Mouse (Mus musculus) layer of hippocampus, adult 8-10 months (tissue): Measurements from ENCODE around the gene Gm21988. TPM values are rescaled to one million over a fixed set of nuclear protein-coding genes. Genes with fewer than 3 reads are reported as not detected.

Experiments
- DNase-seq, 2 experiments: peaks; one replicate each; pipeline ENCODE4 v3.0.0; 2022; ENCODE audit warnings: low spot score in 2 of 2
- total RNA-seq, 4 experiments: library from RNA; stranded (reverse); gene quantifications; 2 replicates each; pipeline ENCODE4 v1.2.4; 2022

Gene Gm21988
- total RNA-seq, 4 experiments from 2014 or later = 2.5 to 8.6 (median 3.5) TPM

DNA sequence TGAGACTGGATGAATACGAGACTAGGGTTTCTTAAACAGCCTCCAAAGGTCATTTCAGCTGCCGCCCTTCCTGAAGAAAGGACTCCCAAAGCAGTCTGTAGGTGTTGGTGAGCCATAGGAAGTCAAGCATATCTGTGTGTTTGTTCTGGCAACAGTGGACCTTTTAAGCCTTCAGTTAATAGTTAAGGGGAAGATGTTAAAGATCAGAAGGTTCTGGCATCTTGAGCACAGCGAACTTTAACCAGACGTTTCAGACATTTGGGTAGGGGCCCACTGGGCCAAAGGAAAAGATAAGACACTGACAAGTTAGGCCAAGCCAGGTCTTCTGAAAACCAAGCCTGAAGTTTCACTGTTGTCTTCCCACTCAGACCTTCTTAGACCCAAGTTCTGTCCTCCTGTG is 21.6 kb downstream of the Gm21988 start:
- no peak for DNase-seq

DNA sequence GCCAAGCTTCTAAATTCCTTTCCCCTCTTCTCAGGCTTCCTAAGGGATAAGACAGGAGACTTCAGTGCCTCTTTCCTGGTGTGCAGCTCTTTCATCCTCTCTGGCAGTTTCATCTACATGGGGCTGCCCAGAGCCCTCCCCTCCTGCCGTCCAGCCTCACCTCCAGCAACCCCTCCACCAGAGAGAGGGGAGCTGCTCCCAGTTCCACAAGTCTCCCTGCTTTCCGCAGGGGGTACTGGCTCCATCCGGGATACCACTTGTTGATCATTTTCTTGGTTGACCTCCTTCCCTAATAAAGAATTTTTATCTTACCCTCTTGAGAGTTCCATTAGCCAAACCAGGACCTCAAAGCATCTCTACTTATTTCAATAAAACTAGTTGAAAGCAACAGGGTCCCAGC is 23.5 kb downstream of the Gm21988 start:
- DNase-seq = peak in 1 of 2 experiments; percentile 3

DNA sequence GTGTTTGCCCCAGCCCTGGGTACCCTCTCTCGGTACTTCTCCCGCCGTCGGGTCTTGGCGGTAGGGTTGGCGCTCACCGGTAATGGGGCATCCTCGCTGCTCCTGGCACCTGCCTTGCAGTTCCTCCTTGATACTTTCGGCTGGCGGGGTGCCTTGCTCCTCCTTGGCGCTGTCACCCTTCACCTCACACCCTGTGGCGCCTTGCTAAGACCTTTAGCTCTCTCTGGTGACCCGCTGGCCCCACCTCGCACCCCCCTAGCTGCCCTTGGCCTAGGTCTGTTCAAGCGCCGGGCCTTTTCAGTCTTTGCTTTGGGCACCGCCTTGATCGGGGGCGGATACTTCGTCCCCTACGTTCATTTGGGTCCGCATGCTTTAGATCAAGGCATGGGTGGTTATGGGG is 24.3 kb downstream of the Gm21988 start:
- no peak for DNase-seq

DNA sequence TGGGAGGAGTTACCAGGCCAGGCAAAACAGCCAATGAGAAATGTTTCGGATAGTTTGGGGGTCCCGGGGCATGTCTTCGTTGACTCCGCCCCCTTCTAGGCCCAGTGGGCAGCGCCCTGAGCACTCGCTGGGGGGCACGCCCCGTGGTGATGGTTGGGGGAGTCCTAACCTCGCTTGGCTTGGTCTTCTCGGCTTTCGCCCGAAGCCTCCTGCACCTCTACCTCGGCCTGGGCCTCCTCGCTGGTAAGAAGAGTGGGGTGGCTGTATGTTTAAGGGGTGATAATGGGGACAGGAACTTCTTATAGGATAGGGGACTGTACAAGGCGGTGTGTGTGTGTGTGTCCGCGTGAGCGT is 24.8 kb downstream of the Gm21988 start:
- DNase-seq = no peak

DNA sequence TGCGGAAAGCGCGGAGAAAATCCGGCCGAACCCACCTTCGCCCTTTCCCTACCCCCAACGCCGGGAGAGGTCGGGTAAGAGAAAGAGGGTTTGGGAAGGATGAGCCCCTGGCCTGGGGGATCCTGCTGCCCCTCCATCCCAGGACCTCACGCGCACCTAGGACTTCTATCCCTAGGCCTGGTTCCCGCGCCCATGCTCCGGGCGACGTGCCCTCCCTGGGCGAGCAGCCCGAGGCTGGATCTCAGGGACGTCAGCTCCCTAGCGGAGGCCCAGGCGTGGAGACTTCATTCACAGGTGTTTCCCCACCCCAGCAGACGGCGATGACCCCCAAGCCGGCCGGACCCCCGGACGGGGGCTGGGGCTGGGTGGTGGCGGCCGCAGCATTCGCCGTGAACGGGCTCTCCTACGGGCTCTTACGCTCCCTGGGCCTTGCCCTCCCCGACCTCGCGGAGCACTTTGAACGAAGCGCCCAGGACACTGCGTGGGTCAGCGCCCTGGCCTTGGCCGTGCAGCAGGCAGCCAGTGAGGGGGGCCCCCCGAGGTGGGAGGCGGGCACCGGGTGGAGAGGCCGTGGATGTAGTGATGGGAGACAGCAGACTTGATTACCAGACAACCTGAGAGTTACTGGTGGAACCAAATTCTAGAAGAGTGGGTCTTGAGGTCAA is 25.3 kb downstream of the Gm21988 start:
- peak; percentile 26 to 38 for DNase-seq

DNA sequence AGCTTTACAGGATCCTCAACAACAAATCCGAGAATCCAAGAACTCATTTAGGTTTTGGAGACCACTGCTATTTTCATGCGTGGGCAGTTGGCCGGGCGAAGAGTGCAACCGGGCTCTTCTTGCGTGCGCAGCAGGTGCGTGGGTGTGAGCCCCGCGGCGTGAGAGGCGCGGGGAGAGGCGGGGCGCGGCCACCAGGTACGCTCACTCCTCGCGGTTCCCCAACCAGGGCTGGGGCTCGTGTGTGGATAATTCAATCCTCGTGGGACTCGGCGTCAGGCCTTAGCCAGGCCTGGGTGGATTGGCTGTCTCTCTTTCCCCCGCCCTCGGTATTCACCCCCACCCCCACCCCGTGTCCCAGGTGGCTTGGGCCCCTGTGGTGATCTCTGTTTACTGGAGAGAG is 25.9 kb downstream of the Gm21988 start:
- peak; percentile 19 to 33 for DNase-seq

DNA sequence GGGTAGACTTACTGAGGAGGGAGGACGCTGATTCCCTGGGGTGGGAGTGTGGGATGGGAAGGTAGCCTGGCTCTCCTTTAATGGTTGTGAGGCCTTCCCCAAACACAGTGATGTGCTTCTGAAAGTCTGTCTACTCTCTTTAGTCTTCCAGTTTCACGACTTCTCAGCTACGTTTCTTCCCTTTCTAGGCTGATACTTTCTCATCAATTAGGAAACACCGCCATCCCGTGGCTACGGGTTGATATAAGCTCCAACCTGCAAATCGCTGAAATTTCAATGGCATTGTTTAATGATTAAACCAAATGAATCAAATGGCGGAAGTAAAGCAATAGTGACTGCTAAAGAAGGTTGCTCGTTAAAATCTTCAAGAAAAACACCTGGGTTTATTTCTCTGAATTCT is 26.7 kb downstream of the Gm21988 start:
- DNase-seq = peak; percentile 56 to 74

DNA sequence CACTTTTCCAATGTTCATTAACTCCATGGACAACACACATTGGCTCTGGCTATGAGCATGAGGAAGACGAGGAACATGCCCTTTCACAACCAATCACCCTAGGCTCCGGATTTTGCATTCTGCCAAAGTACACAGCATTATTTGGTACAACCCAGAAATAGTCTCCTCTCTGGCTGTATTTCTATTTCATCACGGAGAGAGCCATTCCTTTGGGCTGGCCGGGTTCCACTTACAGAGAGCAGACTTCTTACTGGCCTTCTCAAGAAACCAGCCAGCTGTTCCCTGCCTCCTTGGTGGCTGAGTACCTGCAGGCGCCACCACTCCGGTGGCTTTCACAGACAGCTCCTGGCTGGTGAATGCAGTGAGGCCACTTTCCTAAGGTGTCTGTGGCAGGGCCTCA is 27.2 kb downstream of the Gm21988 start, which contains the start of gene Slc16a11:
Slc16a11 (plus strand) TSS at position 330 of the 400 bp plus-strand sequence.
- no peak for DNase-seq

DNA sequence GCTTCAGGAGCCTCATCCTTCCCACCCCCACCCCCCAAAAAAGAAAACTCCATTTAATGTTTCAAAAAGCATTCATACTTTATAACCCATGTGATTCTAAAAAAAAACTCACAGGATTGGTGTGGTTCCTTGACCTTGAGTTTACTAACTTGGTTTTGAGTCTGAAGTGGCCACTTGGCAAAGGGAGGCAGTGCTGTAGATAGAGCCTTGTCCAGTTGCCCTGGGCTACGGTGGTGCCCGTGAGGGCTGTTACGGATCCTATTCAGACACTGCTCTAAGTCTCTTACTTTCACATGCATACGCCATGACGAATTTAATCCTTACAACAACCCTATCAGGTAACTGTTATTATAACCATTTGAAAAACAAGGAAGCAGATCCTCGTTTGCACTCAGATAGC is 27.7 kb downstream of the Gm21988 start:
- DNase-seq = no peak

DNA sequence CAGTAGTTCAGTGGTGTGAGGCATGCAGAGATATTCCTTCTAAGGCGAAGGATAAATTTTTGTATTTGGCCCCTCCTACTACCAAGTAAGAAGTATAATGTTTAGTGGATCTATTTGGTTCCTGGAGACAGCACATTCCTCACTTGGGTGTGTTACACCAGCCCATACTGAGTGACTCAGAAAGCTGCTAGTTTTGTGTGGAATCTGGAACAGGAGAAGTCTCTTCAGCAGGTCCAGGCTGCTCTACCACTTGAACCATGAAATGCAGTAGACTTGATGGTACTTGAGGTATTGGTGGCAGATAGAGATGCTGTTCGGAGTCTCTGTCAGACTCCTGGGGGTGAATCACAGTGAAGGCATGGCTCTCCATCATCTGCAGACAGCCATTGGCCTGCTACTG is 28.9 kb downstream of the Gm21988 start:
- DNase-seq = no peak

DNA sequence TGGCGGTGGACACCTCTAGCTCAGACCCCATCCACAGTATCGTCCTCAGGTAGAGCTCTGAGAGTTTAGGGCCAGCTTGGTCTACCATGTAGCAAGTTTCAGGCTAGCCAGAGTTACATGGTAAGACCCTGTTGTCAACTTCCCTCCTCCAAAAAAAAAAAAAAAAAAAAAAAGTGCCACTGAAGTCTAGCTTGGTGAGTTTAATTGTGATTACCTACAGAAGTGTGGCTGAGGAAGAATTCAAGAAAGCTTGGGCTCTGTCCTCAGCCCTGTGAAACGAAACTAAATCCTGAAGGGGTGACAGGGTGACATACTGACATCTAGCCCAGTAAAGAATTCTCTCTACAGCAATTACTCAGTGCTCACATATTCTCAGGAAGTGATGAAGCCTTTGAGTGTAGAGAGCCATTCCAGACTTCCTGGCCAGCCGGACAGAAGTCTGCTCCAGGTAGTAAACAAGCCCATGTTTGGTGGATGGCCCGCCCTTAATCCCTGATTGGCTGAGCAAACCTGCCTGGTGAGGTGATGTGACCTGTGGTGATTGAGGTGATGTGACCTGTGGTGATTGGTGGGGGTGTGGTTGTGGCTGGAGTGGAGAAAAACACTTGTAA is 30.7 kb downstream of the Gm21988 start:
- DNase-seq = no peak

DNA sequence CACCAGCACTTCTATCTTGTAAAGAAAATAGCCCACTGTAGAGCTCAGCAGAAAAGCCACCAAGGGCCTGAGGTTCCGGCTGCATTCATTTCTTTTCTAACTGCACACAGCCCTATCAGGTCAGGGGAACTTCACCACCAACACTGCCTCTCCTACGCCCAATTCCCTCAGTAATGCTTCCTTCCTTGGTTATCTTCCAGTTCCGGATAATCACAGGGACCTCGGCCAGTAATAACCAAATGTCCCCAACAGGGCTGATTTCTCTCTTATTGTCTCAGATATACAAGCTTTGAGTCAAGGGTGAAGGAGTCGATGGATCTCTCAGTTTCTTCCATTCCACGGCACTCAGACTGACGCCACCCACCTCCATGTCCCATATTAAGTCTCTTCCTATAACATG is 32.3 kb downstream of the Gm21988 start:
- no peak for DNase-seq

DNA sequence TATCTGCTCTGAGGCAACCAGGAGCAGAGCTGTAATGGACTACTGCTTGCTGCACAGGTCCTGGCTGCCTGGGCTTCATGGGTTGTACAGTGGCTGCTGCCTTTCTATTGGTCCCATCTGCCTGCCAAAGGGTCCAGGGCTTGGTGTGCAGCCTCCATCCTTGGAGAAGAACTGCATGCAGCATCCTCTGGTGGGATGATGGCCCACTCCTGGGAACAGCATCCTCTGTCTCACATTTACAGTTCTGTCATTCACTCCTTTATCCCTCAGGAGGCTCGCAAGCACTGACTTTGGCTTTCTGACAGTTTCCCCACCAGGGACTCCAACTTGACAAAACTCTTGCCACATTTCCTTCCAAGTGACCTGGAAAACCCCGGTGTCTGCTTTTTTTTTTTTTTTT is 32.8 kb downstream of the Gm21988 start:
- DNase-seq = no peak

DNA sequence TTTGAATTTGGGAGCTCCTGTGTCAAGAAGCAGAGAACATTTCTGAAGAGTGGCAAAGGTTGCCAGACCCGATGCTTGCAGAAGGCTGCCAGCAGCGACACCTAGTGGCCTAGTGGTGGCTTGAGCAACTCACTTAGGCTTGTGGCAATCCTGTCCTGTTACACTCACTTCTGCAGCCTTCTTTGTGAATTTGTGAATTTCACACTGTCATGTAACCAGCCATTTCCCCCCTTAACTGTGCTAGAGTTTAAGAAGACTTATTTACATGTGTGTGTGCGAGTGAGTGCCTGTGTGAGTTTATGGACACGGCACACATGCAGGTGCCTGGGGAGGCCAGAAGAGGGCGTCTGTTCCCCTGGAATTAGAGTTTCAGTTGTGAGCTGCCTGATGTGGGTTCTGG is 37.9 kb downstream of the Gm21988 start:
- peak; percentile 45 to 74 for DNase-seq

DNA sequence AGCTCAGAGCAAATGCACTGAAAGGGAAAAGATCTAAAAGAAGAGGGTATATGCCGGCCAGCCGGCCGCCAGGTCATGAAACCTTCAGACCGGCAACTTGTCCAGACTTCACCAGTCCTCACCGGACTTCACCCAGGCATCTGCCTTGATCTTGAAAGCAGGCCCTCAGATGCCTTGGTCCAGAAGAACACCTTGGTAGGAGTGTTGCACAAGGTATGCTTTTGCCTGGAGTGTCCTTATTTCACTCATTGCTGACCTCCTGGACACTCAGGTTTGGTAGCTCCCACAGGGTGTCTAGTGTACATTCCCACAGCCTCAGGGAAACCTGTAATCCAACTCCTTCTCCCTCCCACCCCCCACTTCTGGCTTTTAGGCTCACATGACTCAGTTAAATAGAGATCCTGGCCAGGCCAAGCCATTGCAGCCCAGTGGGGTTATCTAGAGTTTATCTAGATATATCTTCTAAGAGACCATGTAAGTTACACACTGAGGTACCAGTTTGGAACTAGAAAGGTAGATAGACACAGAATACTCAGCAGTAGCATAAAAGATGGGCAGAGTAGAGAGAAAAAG is 39.5 kb downstream of the Gm21988 start:
- no peak for DNase-seq

DNA sequence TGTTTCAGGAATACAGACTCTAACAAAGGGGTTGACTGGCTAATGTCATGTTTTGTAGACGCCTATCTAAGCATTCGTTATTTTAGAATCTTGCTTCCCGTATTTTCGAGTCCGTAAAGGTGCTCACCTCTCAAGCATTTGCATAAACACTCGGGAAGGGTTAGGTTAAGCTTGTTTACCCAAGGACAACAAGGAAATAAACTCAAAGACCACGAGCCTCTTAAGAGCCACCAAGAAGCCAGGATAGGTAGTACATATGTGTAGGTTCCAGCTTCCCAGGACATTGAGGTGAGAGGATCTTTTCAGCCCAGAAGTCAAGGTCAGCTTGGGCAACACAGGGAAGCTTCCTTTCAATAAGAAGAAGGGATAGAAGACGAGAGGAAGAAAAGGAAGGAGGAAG is 40.5 kb downstream of the Gm21988 start:
- DNase-seq = no peak

DNA sequence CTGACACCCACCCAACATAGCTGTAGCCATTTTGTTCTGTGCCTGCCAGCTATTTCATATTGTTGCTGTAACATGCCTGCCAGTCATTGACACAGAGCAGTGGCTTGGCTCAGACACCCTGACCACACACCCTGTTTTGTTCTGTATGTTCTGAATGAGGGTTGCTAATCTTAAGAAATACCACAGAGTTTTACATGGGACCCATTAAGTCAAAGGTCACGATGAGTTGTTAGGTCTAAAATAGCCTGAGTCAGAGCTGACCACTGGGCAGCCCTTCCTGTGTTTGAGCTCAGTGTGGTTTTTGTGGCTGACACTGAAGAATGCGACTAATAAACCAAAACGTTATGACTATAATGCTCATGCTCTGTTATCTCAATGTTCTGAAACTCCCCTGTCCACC is 41.3 kb downstream of the Gm21988 start:
- no peak for DNase-seq

DNA sequence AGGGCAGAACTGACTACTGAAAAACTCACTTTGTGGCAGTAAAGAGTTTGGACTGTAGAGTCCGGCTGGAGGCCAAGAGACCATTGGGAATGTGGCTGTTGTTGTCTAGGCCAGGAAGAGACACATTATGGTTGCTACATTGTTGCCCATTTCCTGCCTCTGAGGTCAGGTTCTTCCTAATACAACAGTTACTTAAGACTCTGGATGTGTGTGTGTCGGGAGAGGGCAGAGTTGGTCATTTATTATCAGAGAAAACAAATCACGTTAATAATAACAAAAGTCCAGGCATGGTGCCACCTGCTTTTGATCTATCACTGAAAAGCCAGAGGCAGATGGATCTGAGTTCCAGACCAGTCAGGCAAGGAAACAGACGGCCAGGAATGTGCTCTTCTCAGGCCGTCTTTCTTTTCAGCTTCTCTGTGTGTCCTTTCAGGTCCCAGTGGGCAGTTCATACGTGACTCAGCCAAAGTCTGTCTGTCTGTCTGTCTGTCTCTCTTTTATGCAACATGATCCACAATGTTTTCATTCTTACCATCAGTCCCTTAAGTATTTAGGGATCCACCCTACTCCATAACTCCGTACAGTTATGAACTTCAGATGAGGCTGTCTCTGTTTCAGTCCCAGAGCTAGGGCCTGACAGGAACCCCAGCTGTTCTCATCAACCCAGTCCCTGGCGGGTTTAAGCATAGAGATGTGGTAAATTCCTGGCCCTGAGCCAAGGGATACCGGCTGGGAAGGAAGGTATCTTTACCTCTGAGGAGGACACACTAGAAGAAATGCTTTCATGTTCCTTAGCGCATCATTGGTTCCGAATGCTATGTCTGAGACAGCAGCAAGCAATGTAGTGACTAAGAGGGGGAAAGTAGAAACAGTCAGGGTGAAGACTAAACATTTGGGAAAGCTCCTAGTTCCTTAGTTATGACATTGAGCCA is 46.0 kb downstream of the Gm21988 start:
- no peak for DNase-seq

DNA sequence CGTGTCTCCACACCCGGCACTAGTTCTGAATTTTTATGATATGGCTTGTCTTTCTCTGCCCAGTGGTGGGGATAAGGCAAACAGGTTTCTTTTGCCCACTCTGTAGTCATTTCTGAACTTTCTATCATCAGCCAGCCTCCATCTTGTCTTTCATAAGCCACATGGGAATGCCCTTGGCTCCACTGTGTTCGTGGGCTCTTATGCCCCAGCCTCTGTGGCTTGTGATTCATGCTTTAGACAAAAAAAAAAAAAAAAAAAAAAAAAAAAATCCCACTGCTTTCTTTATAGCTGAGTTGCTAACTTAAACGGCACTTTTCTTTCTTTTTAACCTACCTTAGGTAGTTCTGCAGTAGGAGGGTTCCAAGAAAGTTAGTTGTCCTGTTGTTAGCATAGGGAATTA is 47.5 kb downstream of the Gm21988 start:
- DNase-seq = no peak

DNA sequence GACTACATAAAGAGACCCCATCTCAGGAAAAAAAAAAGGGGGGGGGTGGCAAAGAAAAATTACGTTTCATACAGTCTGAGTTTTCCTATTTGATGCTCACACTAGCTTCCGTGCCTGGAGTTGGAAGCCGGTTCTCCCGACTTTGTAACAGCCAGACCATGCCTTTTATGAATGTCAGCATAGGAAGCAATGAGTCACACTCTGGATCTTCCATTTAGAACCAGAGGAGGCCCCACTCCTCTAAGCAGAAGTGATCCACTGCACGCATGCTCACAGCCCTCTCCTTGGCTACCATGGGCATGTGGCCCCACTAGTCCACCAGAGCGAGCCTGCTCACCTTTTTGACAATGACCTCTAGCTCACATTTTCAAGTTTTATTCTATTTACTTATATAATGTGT is 48.4 kb downstream of the Gm21988 start:
- no peak for DNase-seq

DNA sequence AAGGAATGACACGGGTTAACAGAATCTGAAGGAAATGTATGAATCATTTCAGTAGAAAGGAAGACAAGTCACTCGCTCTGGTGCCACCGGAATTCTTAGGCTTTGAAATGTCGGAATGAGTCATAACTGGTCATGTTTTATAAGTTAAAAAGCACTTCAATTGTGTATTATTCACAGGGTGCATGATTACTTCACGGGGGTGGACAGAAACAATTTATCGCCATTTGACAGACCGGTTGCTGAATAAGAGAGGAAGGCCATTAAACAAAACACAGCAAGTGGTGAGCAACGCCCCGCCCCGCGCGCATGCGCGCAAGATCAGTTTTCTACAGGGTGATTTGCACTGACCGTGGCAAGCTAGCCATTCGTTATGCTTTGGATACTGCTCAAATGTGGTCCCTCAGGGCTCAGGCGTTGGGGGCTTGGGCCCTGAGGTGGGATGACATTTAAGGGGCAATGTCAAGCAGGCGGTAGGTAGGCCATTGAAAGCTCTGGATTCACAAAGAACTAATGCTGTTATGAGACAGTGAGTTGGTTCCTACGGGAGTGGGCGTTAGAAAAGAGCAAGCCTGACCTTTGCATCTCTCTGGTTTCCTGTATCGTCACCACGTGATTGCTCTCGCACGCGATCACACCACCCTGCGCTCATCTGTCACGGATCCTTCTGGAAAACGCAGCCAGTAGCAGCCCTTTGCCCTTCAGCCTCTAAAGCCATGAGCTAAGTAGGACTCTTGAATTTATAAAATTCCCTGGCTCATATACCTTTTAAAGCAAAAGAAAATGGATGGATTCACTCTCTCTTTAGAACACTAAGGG is 50.1 kb downstream of the Gm21988 start:
- DNase-seq = no peak
